Mouse (Mus musculus): ENCODE measurements around the gene Amfr.

Amfr gene

GRCm38 (mm10) chr8:93980141-93980540, 32.5 kb downstream of the Amfr start:
- DNase-seq = no peak

DNA sequence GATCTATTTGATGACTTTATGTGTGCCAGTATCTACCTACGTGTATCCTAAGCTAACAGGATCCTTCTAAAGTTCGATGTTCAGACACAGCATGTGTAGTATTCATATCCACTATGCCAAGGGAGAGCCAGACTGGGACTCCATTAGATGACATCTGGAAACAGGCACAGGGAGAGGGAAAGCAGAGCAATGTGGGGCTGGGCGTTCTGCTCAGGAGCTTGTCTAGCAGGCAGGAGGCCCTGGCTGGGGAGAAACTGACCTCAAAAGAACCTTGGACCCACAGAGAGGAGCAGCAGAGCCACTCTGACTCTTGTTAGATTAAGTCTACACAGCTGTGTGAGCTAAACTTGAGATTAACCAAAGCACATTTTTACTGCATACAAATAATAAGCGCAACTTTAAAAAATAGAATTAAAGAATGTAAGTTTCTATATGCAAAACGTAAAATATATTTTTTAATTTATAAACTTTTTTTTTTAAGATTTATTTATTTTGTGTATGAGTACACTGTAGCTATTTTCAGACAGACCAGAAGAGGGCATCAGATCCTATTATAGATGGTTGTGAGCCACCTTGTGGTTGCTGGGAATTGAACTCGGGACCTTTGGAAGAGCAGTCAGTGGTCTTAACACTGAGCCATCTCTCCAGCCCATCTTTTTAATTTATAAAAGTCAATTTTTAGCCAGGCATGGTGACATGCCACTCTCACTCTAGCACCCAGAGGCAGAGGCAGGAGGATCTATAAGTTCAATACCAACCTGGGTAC, 36.0 kb downstream of the Amfr start:
- DNase-seq = no peak

GRCm38 (mm10) chr8:93975358-93975757, 37.3 kb downstream of the Amfr start:
- no peak for DNase-seq

DNA sequence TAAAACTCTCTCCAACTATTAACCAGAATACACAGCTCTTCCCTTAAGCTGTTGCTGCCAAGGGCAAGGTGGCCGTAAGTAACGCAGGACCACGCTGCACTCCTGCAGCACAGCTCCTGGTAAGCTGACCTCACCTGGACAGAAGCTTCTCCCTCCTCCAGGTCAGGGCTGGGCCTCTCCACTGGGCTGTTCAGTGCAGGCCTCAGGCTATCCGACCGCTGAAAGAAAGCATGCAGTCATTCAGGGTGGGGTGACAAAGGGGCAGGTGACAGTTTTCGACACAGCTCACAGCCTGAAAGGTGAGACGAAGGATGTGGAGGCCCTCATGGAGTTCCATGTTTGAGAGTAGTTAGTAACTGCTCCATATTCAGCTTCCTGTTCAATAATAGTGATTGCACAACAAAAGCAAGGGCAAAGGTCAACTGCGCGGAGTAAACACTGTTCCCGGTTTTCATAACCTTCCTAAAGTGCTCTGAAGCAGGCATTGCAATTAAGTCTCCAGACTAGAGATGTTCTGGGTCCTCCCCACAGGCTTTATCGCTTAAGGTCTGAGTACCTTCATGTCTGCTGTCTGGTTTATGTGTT, 37.9 kb downstream of the Amfr start:
- DNase-seq = peak in 1 of 2 experiments; percentile 25

- DNase-seq = no peak
Measured at GRCm38 (mm10) chr8:93973831-93974375, 38.7 kb downstream of the Amfr start.

DNA sequence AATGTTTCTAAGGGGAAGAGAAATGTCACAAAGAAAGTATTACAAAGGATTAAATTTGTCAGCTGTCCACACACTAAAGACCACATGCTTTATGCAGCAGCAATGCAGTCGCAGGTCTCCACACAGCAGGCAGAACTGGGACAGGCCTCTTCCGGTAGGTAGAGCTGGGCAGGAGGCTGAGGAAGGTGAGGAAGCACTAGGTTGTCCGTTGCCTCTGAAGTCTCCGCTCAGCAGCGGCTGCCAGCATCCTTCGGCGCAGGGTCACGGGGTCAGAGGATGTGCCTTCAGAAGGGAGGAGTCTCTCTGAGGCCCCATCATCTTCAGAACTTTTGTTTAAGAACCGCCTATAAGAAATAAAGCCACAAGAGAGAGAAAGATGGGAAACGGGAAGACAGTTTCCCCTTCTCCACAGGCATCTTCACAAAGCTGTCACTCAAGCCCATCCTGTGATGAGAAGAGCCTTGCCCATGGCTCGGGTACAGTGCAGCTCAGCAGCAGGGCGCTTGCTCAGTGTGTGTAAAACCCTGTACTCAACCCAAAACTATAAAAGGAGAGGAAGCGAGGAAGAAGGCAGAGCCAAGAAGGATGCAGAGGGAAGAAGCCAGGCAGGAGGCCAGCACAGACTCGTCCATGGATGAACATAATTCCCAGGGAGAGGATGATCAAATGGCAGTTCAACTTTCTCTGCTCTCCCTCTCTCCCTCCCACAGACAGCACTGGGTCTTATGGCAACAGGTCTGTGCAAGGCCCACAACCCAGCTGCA, 39.5 kb downstream of the Amfr start:
- DNase-seq = no peak

DNA sequence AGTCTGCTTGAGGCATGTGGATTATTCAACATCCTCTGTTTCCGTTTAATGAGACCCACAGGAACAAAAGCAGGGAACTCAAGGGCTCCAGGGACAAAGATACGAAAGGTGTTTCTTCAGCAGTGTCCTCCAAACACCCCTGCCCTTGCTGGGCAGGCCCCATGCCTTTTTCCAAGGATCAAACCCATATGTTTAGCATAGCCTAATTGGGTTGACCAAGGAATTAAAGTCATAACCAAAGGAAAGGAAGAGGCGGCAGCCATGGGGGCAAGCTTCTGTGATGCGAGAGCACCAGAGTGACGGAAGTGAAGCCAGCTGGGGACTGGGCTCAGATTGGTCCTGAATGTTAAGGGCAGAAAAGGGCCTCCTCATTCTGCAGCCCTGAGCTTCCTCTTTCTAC, 40.4 kb downstream of the Amfr start:
- no peak for DNase-seq

DNA sequence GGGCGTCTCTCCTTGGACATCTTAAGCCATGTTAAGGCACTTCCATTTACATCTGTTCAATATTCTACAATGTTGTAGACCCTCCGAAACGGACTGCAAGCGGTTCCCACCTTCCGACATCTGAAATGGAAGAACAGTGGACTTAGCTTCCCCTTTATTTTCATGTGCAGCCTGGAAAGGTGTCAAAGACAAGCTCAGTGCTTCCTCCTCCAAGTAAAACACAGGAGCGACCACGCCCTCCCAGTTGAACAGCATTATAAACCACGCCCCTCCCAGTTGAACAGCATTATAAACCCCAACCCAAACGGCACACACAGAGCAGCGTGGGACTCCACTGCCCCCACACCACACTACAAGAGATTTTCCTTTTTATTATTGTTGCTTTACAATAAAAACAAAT, 41.2 kb downstream of the Amfr start:
- no peak for DNase-seq

DNA sequence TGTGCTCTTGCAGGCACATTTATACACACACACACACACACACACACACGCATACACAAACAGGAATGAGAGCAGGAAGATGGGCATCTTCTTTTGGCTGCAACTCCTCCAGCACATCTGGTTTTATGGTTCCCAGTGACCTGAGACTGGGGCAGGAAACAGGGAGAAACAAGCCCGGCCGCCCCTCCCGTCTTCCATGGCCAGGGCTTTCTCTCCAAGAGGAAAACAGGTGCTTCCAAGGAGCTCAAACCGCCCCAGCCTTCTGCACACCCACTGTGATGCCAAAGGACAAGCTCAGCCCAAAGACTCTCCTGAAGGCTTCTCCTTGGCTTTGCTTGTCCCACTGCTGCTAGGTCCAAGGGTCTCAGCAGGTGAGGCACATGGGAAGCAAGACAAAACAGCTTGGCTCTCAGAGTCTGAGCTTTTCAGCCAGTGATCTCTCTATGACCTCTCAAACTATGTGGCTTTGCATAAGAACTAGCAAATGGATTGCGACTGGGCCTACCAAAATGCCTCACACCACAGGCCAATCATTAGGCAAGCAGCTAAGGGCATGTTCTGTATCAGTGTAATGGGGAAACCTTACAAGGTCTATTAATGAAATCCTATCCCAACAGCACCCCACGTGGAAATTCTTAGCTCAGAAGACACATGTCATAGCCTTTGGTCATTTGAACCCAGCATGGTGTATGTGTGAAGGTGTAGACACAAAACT, 42.9 kb downstream of the Amfr start:
- peak in 1 of 2 experiments; percentile 18 for DNase-seq

- peak in 1 of 2 experiments; percentile 19 for DNase-seq
Measured at GRCm38 (mm10) chr8:93968293-93968692, 44.3 kb downstream of the Amfr start.

DNA sequence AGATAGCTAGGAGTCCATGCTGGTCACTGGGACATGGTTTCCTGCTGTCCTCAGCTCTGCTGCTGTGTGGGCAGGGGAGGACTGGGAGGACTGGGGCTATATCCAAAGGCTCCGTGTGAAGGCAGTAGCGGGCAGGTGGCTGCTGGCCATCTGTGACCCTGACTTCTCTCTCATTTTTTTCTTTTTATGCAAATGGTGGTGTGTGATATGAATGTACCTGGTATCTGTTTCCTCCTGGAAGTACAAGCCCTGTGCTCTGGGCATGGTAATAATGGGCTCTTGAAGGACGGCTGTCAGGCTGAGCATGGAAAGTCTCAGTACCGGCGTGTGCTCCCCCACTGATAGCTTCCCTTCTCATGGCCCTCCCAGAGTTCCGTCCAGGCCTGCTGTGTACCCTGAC, 51.7 kb downstream of the Amfr start:
- DNase-seq = no peak

- DNase-seq = no peak
Measured at GRCm38 (mm10) chr8:93958402-93958801, 54.2 kb downstream of the Amfr start.

DNA sequence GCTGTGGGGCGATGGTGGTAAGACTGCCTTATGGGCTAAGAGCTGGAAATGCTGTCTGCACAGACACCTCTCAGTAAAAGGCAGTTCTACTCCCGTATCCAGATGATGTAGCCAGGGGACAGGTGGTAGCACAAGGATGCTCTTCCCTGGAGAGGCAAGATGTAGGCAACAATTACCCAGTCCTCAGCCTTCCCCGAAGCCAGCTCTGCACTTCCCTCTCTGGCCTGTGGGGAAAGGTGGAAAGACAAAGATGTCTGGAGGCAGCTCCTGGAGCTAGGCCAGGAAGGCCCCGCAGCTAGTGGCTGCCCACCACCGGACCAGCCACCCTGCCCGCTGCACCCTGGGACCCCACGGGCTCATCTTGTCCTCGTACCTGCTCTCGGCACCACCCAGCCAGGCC, 60.1 kb downstream of the Amfr start:
- DNase-seq = no peak

- no peak for DNase-seq
Measured at GRCm38 (mm10) chr8:93950133-93950532, 62.5 kb downstream of the Amfr start.

GRCm38 (mm10) chr8:93946397-93946796, 66.2 kb downstream of the Amfr start:
- no peak for DNase-seq

GRCm38 (mm10) chr8:93945781-93946180, 66.9 kb downstream of the Amfr start:
- DNase-seq = no peak

GRCm38 (mm10) chr8:93941636-93942054, 71.0 kb downstream of the Amfr start:
- DNase-seq = no peak

DNA sequence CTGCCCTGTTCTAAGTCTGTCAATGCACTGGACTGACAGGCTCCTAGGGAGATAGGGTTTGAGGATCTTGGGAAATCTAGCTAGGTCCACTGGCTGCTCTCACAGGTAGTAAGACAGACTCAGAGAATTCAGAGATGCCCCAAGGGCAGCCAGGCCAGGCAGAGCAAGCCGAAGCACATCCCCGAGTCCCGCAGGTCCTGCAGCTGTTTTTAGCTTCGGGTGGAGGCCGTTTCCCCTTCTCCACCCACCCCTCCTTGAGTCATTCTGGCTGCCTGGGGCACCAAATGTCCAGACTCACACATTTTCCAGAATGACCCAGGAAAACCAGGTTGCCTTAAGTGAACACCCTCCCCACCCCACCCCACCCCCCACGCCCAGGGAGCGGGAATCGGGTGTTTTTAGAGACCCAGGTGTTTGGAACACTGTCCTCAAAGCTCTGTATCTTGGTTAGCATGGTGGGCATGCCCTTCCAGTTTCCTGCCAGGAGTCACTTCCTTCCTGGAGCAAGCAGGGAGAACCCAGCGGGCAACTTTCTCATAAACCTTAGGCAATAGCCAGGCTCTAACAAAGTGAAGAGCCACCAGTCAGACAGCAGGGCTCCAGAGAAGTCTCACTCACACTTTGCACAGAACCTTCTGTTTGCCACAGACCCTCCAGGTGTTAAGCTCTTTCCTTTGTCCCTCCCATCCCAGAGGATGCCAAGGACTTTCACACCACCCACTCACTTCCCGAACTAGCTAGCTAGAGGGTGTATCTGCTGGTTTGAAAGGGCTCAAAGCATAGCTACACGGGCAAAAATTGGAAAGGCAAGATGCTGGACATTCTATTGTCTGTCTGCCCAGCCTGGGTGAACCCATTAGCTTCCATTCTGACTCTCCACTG, 71.9 kb downstream of the Amfr start:
- DNase-seq = no peak

DNA sequence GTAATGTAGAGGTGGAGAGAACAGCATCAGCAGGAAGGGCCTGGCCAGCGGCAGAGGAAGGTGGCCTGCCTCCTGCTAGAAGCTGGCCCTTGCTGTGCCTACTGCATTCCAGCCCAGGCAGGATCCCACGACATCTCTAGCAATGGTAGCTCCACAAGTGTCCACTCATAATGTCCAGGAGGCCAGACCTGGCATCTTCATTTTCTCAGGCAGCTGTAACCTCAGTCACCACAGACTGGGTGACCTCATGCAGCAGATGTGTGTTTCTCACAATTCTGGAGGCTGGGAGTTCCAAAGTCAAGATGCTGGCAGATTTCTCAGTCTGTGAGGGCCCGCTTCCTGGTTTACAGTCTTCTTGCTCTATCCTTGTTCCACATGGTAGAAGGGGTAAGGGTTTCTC, 74.4 kb downstream of the Amfr start:
- no peak for DNase-seq

DNA sequence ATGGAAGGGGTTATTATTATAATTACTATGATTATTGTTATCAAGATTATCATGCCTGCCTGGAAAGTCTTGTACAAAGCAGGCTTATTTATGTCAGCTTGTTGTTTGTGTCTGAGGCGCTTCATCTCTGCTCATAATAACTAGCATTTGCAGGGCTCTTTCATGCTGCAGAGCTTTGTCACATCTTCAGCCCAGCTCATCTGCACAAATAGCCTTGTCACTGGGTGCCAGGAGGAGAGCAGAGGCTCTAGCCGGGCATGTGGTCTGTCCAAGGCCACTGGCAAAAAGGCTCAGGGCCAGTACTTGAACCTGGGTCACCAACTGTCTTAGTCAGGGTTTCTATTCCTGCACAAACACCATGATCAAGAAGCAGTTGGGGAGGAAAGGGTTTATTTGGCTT, 79.4 kb downstream of the Amfr start:
- DNase-seq = no peak

DNA sequence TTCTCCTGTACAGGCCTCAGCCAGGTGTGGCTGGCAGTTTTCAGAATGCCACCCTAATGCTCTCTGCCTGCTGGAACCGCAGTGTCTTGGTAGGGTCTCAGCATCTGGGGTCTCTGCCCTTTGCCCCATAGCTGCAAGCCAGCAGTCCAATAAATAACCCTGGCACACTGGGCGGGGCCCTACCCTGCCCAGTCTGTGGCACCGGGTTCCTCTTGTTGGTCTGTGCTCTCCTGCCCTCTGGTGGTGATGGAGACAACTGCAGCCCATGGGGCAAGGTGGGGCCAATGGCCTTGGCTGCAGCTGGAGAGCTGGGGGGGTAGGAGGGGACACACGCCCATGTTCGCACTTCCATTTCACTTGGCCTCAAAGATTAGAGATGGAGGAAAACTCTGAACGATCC, 79.8 kb downstream of the Amfr start:
- peak; percentile 73 to 84 for DNase-seq

DNA sequence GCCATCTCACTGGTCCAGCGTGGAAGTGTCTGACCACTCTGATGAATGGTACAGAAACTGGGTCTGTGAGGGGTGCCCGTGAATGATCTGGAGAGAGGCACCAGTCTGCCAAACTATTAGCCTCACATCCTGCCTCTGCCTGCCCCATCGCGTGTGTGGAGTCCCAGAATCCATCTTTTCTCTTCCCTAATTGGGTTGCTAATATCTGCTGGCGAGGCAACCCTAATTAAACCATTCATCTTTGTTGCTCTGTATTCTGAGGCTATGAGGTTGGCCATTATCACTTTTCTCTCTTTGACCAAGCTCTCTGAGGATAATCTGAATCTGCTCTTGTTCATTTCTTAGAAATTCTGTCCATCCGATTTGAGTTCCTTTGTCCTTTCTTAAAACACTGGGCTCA, 81.3 kb downstream of the Amfr start:
- no peak for DNase-seq

All from lung, postnatal 4 days (tissue).